8 mouse cellular contexts compared by ENCODE assay signal in the genomic region with DNA sequence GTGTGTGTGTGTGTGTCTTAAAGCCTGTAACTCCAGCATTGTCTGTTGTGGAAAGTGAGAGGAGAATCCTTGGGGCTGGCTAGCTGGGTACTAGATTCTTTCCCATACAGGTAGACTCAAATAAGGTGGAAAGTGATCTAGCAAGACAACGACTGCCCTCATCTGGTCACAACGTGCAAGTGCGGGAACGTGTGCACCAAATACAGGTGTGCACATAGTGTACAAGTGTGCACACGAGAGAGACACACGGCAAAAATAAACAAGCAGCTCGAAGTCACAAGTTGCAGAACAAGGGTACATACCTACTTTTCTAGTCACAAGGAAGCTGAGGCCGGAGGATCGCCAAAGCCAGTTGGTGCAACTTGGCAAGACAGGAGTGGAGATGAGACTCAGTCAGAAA. TPM values are rescaled to one million over a fixed set of nuclear protein-coding genes. Genes with fewer than 3 reads are reported as not detected.
DNase-seq lines count a peak whose midpoint lies in the region; ATAC-seq and TF ChIP-seq lines count a peak whose summit lies in the region.

No protein-coding gene starts in this region.

- TF ChIP-seq CTCF in heart, adult 2 months (IDR thresholded peaks at IDR 0.05) = peak; percentile 55
- TF ChIP-seq CTCF in bone marrow macrophage, adult 2 months (IDR thresholded peaks at IDR 0.05; ENCODE audit: low read depth, low read length) = peak; percentile 61; the same call in 1 of the 2 replicates

- peaks cover 6% of the 10 kb centered on the region for H3K27me3 ChIP-seq in heart, adult 2 months (ENCODE audit: control insufficient read depth, insufficient read depth, low read length)
- H3K27me3 ChIP-seq in midbrain, embryonic 11.5 days (ENCODE audit: control insufficient read depth, insufficient read depth, low read length) = peaks cover 35% of the 10 kb centered on the region
- peaks cover 43% of the 10 kb centered on the region for H3K27me3 ChIP-seq in midbrain, embryonic 15.5 days (replicated peaks)
- H3K27me3 ChIP-seq in hindbrain, embryonic 14.5 days (ENCODE audit: control insufficient read depth, insufficient read depth, low read length) = peaks cover 47% of the 10 kb centered on the region

- no peak for DNase-seq in heart, adult 2 months
- DNase-seq in heart, postnatal 36 days = no peak
- peak; percentile 68 for DNase-seq in midbrain, embryonic 11.5 days (ENCODE audit: low spot score, missing footprints)
- peak; percentile 50 for DNase-seq in thymus, postnatal 0 days (ENCODE audit: low spot score)
- no peak for DNase-seq in cerebellum, postnatal 36 days
- DNase-seq in hindbrain, embryonic 14.5 days (ENCODE audit: low spot score) = no peak

- no peak for ATAC-seq in midbrain, embryonic 11.5 days (ENCODE audit: low FRiP score)
- no peak for ATAC-seq in midbrain, embryonic 15.5 days (replicated peaks)
- ATAC-seq in hindbrain, embryonic 14.5 days (ENCODE audit: low FRiP score) = no peak

- no peak overlapping the region for H3K9ac ChIP-seq in heart, adult 2 months (ENCODE audit: low read depth, low read length)
- no peak overlapping the region for H3K9ac ChIP-seq in midbrain, embryonic 11.5 days (ENCODE audit: low read length)
- H3K9ac ChIP-seq in midbrain, embryonic 15.5 days = no peak overlapping the region
- no peak overlapping the region for H3K9ac ChIP-seq in hindbrain, embryonic 14.5 days

- intact Hi-C loops in heart, adult 2 months (cut with DNase I) = no loop called here
- intact Hi-C loops in heart, postnatal 36 days (cut with DNase I) = loop anchor here (1.0 kb wide), 1 partner anchor 13 kb away; no protein-coding TSS in a partner anchor

- no peaks in the 10 kb centered on the region for H3K4me1 ChIP-seq in heart, adult 2 months (ENCODE audit: control insufficient read depth, insufficient read depth, low read length)
- H3K4me1 ChIP-seq in midbrain, embryonic 11.5 days (ENCODE audit: control insufficient read depth, insufficient read depth, low read length) = no peaks in the 10 kb centered on the region
- peaks cover 13% of the 10 kb centered on the region for H3K4me1 ChIP-seq in midbrain, embryonic 15.5 days
- H3K4me1 ChIP-seq in bone marrow macrophage, adult 2 months (ENCODE audit: control insufficient read depth, insufficient read depth, low read length) = no peaks in the 10 kb centered on the region
- peaks cover 4% of the 10 kb centered on the region; the same call in 1 of the 2 replicates for H3K4me1 ChIP-seq in hindbrain, embryonic 14.5 days (replicated peaks; ENCODE audit: control insufficient read depth, insufficient read depth, low read length)

- WGBS in heart, adult 2 months = 51% methylated on average over 9 of the region's 9 CpGs
- 53% methylated on average over 9 of the region's 9 CpGs for WGBS in midbrain, embryonic 11.5 days
- WGBS in midbrain, embryonic 15.5 days = 61% methylated on average over 9 of the region's 9 CpGs
- 59% methylated on average over 9 of the region's 9 CpGs for WGBS in hindbrain, embryonic 14.5 days

- no peak overlapping the region for H3K27ac ChIP-seq in heart, adult 2 months
- H3K27ac ChIP-seq in midbrain, embryonic 11.5 days (ENCODE audit: low read depth, low read length) = no peak overlapping the region
- no peak overlapping the region for H3K27ac ChIP-seq in midbrain, embryonic 15.5 days
- no peak overlapping the region for H3K27ac ChIP-seq in bone marrow macrophage, adult 2 months (ENCODE audit: insufficient read depth, low read depth, low read length)
- H3K27ac ChIP-seq in hindbrain, embryonic 14.5 days = no peak overlapping the region

- no peaks in the 10 kb centered on the region for H3K36me3 ChIP-seq in heart, adult 2 months (ENCODE audit: control insufficient read depth, insufficient read depth, low read length)
- H3K36me3 ChIP-seq in midbrain, embryonic 11.5 days (ENCODE audit: control insufficient read depth, insufficient read depth, low read length) = no peaks in the 10 kb centered on the region
- no peaks in the 10 kb centered on the region for H3K36me3 ChIP-seq in midbrain, embryonic 15.5 days (replicated peaks)
- H3K36me3 ChIP-seq in hindbrain, embryonic 14.5 days (replicated peaks; ENCODE audit: control insufficient read depth, insufficient read depth) = no peaks in the 10 kb centered on the region

- H3K9me3 ChIP-seq in midbrain, embryonic 11.5 days (ENCODE audit: control insufficient read depth, low read length) = no peaks in the 10 kb centered on the region
- no peaks in the 10 kb centered on the region for H3K9me3 ChIP-seq in midbrain, embryonic 15.5 days
- no peaks in the 10 kb centered on the region for H3K9me3 ChIP-seq in hindbrain, embryonic 14.5 days (ENCODE audit: control insufficient read depth, low read length)

- no peak for TF ChIP-seq EP300 in heart, adult 2 months (IDR thresholded peaks at IDR 0.05; ENCODE audit: insufficient read depth, low read depth, low read length)

- no peak overlapping the region for H3K4me2 ChIP-seq in midbrain, embryonic 11.5 days
- no peak overlapping the region for H3K4me2 ChIP-seq in midbrain, embryonic 15.5 days
- no peak overlapping the region for H3K4me2 ChIP-seq in hindbrain, embryonic 14.5 days (replicated peaks)

- no peak overlapping the region for H3K4me3 ChIP-seq in heart, adult 2 months
- no peak overlapping the region for H3K4me3 ChIP-seq in midbrain, embryonic 11.5 days (ENCODE audit: low read depth, low read length)
- no peak overlapping the region for H3K4me3 ChIP-seq in midbrain, embryonic 15.5 days
- H3K4me3 ChIP-seq in bone marrow macrophage, adult 2 months (ENCODE audit: insufficient read depth, low read length) = no peak overlapping the region
- no peak overlapping the region for H3K4me3 ChIP-seq in hindbrain, embryonic 14.5 days (replicated peaks; ENCODE audit: low read length)

- no peaks in the 10 kb centered on the region for H3K79me2 ChIP-seq in heart, adult 2 months (replicated peaks; ENCODE audit: control insufficient read depth, insufficient read depth, low read length)

- no peak for TF ChIP-seq POLR2A in heart, adult 2 months (IDR thresholded peaks at IDR 0.05; ENCODE audit: insufficient read depth, low read depth, low read length)
- TF ChIP-seq POLR2A in bone marrow macrophage, adult 2 months (IDR thresholded peaks at IDR 0.05; ENCODE audit: borderline replicate concordance, low read depth, low read length) = no peak

RNA-seq across cellular contexts. Expression of a gene that starts 2.2 kb away (rescaled TPM):
- total RNA-seq in heart, adult 2 months (2021) = under 1 TPM in 1 of 2 experiments, not detected in 1; 0.16 TPM
- polyA plus RNA-seq in heart, adult 2 months (2012; rRNA removed) = 0.18 and 0.38 TPM in 2 replicates
- total RNA-seq in heart, postnatal 36 days (2021) = under 1 TPM in 1 of 2 experiments, not detected in 1; 0.38 TPM
- polyA plus RNA-seq in midbrain, embryonic 11.5 days (2014; fragmentation: Nextera tagmentation; extraction: Ambion mirVana) = 0.11 TPM in 1 of 2 replicates, not detected in the other
- 0.34 TPM in 1 of 2 replicates, not detected in the other for polyA plus RNA-seq in midbrain, embryonic 15.5 days (2015; fragmentation: Nextera tagmentation; extraction: Ambion mirVana)
- not detected in 2 replicates for polyA plus RNA-seq in bone marrow macrophage, adult 2 months (2012; ENCODE audit: insufficient read depth, insufficient read length, missing spikeins)
- 0.08 TPM in 1 of 2 replicates, not detected in the other for polyA plus RNA-seq in thymus, postnatal 0 days (2015; fragmentation: Nextera tagmentation; extraction: Ambion mirVana)
- polyA plus RNA-seq in hindbrain, embryonic 14.5 days (2014; fragmentation: Nextera tagmentation; extraction: Ambion mirVana) = 0.31 and 0.67 TPM in 2 replicates

RNA-seq across cellular contexts. Expression of a gene that starts 23.5 kb away (rescaled TPM):
- 10 to 100 TPM in 1 of 2 experiments, 1 to 10 TPM in 1; 9.4 to 10.6 TPM for total RNA-seq in heart, adult 2 months (2021)
- 2.9 and 3.6 TPM in 2 replicates for polyA plus RNA-seq in heart, adult 2 months (2012; rRNA removed)
- total RNA-seq in heart, postnatal 36 days (2021) = 10 to 100 TPM in 1 of 2 experiments, 1 to 10 TPM in 1; 9.0 to 10.8 TPM
- 6.5 and 6.6 TPM in 2 replicates for polyA plus RNA-seq in midbrain, embryonic 11.5 days (2014; fragmentation: Nextera tagmentation; extraction: Ambion mirVana)
- polyA plus RNA-seq in midbrain, embryonic 15.5 days (2015; fragmentation: Nextera tagmentation; extraction: Ambion mirVana) = 5.7 and 6.2 TPM in 2 replicates
- 26.4 and 27.9 TPM in 2 replicates for polyA plus RNA-seq in bone marrow macrophage, adult 2 months (2012; ENCODE audit: insufficient read depth, insufficient read length, missing spikeins)
- 5.0 and 7.0 TPM in 2 replicates for polyA plus RNA-seq in thymus, postnatal 0 days (2015; fragmentation: Nextera tagmentation; extraction: Ambion mirVana)
- 5.3 and 5.8 TPM in 2 replicates for polyA plus RNA-seq in hindbrain, embryonic 14.5 days (2014; fragmentation: Nextera tagmentation; extraction: Ambion mirVana)

Comparison
In these comparisons a context has a peak if more than half of its experiments do, and no peak if none do; other contexts are left out.
1. DNase-seq: peak in midbrain, embryonic 11.5 days (single experiment) and thymus, postnatal 0 days (single experiment); none in heart, adult 2 months (0 of 2), heart, postnatal 36 days (0 of 2), cerebellum, postnatal 36 days (0 of 2) and hindbrain, embryonic 14.5 days (single experiment).